Comparison of ENCODE assay signal across 22 mouse cellular contexts in the genomic region with DNA sequence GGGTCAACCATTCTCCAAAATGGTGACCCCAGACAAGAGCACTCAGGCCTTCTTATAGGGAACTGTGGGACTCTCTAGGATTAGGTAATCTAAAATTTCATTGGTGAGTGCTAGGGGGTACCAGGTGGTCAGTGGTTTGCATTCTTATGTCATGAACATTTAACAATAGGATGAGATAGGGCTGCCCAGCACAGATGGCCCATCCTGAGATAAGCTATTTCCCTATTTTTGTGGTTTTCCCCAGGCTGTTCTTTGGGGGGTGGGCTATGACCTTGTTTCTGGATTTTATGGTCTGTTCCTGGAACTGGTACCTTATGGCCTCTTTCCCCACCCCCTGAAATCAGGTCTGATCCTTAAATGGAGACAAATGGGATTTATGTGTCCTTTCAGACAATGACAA. TPM values are rescaled to one million over a fixed set of nuclear protein-coding genes. Genes with fewer than 3 reads are reported as not detected.
DNase-seq lines count a peak whose midpoint lies in the region; ATAC-seq lines count a peak whose summit lies in the region.
"Had no signal": no experiment of that assay in that cellular context is flagged by ENCODE, and none has a peak within 500 bp of the region (broad histone marks: within the 10 kb centered on the region; RNA-seq: fewer than 3 reads in every experiment).

No protein-coding gene starts in this region.

- H3K36me3 ChIP-seq in midbrain, embryonic 11.5 days (ENCODE audit: control insufficient read depth, insufficient read depth, low read length) = no peaks in the 10 kb centered on the region
- H3K36me3 ChIP-seq in midbrain, embryonic 13.5 days = no peaks in the 10 kb centered on the region
- no peaks in the 10 kb centered on the region for H3K36me3 ChIP-seq in forebrain, embryonic 15.5 days
- H3K36me3 ChIP-seq: G1E had no signal

- no peak overlapping the region for H3K27ac ChIP-seq in midbrain, embryonic 11.5 days (ENCODE audit: low read depth, low read length)
- H3K27ac ChIP-seq in midbrain, embryonic 13.5 days = no peak overlapping the region
- H3K27ac ChIP-seq in forebrain, embryonic 15.5 days (replicated peaks) = no peak overlapping the region

- intact Hi-C loops in heart, postnatal 36 days (cut with DNase I) = no loop called here

- no peaks in the 10 kb centered on the region for H3K9me3 ChIP-seq in midbrain, embryonic 11.5 days (ENCODE audit: control insufficient read depth, low read length)
- no peaks in the 10 kb centered on the region for H3K9me3 ChIP-seq in midbrain, embryonic 13.5 days
- H3K9me3 ChIP-seq in forebrain, embryonic 15.5 days = no peaks in the 10 kb centered on the region

- H3K4me1 ChIP-seq in midbrain, embryonic 11.5 days (ENCODE audit: control insufficient read depth, insufficient read depth, low read length) = no peaks in the 10 kb centered on the region
- H3K4me1 ChIP-seq in midbrain, embryonic 13.5 days (replicated peaks) = no peaks in the 10 kb centered on the region
- H3K4me1 ChIP-seq in forebrain, embryonic 15.5 days = no peaks in the 10 kb centered on the region

- ATAC-seq in midbrain, embryonic 11.5 days (ENCODE audit: low FRiP score) = no peak
- ATAC-seq in midbrain, embryonic 13.5 days = no peak
- ATAC-seq in forebrain, embryonic 15.5 days (replicated peaks) = no peak
- ATAC-seq: activated CD4-positive, CD25-positive, alpha-beta regulatory T cell, adult 4 months; CD4-positive, CD25-positive, alpha-beta regulatory T cell, adult 4 months; Patski had no signal

- no peak overlapping the region for H3K4me2 ChIP-seq in midbrain, embryonic 11.5 days
- H3K4me2 ChIP-seq in midbrain, embryonic 13.5 days (replicated peaks) = no peak overlapping the region
- no peak overlapping the region for H3K4me2 ChIP-seq in forebrain, embryonic 15.5 days (replicated peaks)

- H3K27me3 ChIP-seq in midbrain, embryonic 11.5 days (ENCODE audit: control insufficient read depth, insufficient read depth, low read length) = no peaks in the 10 kb centered on the region
- H3K27me3 ChIP-seq in midbrain, embryonic 13.5 days = no peaks in the 10 kb centered on the region
- no peaks in the 10 kb centered on the region for H3K27me3 ChIP-seq in forebrain, embryonic 15.5 days
- H3K27me3 ChIP-seq: CH12.LX had no signal

- peak; percentile 58 for DNase-seq in heart, adult 11 months
- no peak for DNase-seq in heart, postnatal 36 days
- peak; percentile 33 for DNase-seq in midbrain, embryonic 11.5 days (ENCODE audit: low spot score, missing footprints)
- DNase-seq in 416B (ENCODE audit: low read depth) = peak; percentile 70
- DNase-seq: adrenal gland, adult 2 months; adrenal gland, adult 8-10 months; adrenal gland, postnatal 10 days; adrenal gland, postnatal 14 days; adrenal gland, postnatal 25 days; adrenal gland, postnatal 36 days; B cell, adult 2 months; cerebellum, adult 11 months; cerebellum, adult 11-12 months; cerebellum, adult 18-20 months; cerebellum, adult 2 months had no signal

- no peak overlapping the region for H3K4me3 ChIP-seq in midbrain, embryonic 11.5 days (ENCODE audit: low read depth, low read length)
- no peak overlapping the region for H3K4me3 ChIP-seq in midbrain, embryonic 13.5 days (replicated peaks)
- no peak overlapping the region for H3K4me3 ChIP-seq in forebrain, embryonic 15.5 days

- H3K9ac ChIP-seq in midbrain, embryonic 11.5 days (ENCODE audit: low read length) = no peak overlapping the region
- no peak overlapping the region for H3K9ac ChIP-seq in midbrain, embryonic 13.5 days (replicated peaks)
- no peak overlapping the region for H3K9ac ChIP-seq in forebrain, embryonic 15.5 days (replicated peaks)

RNA-seq across cellular contexts. Expression of gene Smc5, which starts 23.5 kb away (rescaled TPM):
- total RNA-seq in heart, postnatal 36 days (2021) = 10 to 100 TPM; 19.6 to 22.7 TPM
- polyA plus RNA-seq in midbrain, embryonic 11.5 days (2014; fragmentation: Nextera tagmentation; extraction: Ambion mirVana) = 52.6 and 60.5 TPM in 2 replicates
- 34.1 and 34.5 TPM in 2 replicates for polyA plus RNA-seq in midbrain, embryonic 13.5 days (2015; fragmentation: Nextera tagmentation; extraction: Ambion mirVana)
- 31.7 and 33.7 TPM in 2 replicates for polyA plus RNA-seq in forebrain, embryonic 15.5 days (2015; fragmentation: Nextera tagmentation; extraction: Ambion mirVana)

Comparison
In these comparisons a context has a peak if more than half of its experiments do, and no peak if none do; other contexts are left out.
1. DNase-seq: peak in heart, adult 11 months (single experiment), midbrain, embryonic 11.5 days (single experiment) and 416B (single experiment); none in heart, postnatal 36 days (0 of 2).